Mouse (Mus musculus) Muller cell, postnatal 12 days (primary cell): ENCODE results near the gene Hist1h1c.
"Not testable (repeated sequence)": the region's sequence is repeated elsewhere in the genome, so short reads cannot be mapped to it uniquely, and the experiment has no call there.

Experiments used
- DNase-seq: peaks from one replicate; pipeline ENCODE4 v3.0.0-alpha.2; 2015; ENCODE audit errors: inconsistent ontology term

The Hist1h1c gene

GRCm38 (mm10) chr13:23716261-23717042 lies 22.2 kb upstream of the Hist1h1c start:
- DNase-seq: no peak

- no peak for DNase-seq
Observed at GRCm38 (mm10) chr13:23717176-23717575, 21.4 kb upstream of the Hist1h1c start.

GRCm38 (mm10) chr13:23717593-23718245 lies 20.9 kb upstream of the Hist1h1c start:
- not testable (repeated sequence) for DNase-seq

- DNase-seq: no peak
Observed at GRCm38 (mm10) chr13:23724239-23724638, 14.4 kb upstream of the Hist1h1c start.

GRCm38 (mm10) chr13:23725213-23725612 lies 13.4 kb upstream of the Hist1h1c start:
- no peak for DNase-seq

GRCm38 (mm10) chr13:23728472-23729191 lies 10.0 kb upstream of the Hist1h1c start:
- DNase-seq: no peak

GRCm38 (mm10) chr13:23729192-23729525 lies 9.4 kb upstream of the Hist1h1c start:
- no peak for DNase-seq

GRCm38 (mm10) chr13:23729706-23730105 lies 8.9 kb upstream of the Hist1h1c start:
- DNase-seq: no peak

GRCm38 (mm10) chr13:23730479-23730878 lies 8.1 kb upstream of the Hist1h1c start:
- peak; percentile 79 for DNase-seq

- peak; percentile 53 for DNase-seq
Observed at GRCm38 (mm10) chr13:23732156-23732804, 6.3 kb upstream of the Hist1h1c start.

GRCm38 (mm10) chr13:23737091-23737490 lies 1.5 kb upstream of the Hist1h1c start:
- DNase-seq: no peak

GRCm38 (mm10) chr13:23738041-23738440 lies 567 bp upstream of the Hist1h1c start:
- no peak for DNase-seq

GRCm38 (mm10) chr13:23739069-23739921 lies 687 bp downstream of the Hist1h1c start:
- DNase-seq: peak; percentile 94

- no peak for DNase-seq
Observed at GRCm38 (mm10) chr13:23739922-23740252, 1.3 kb downstream of the Hist1h1c start.

- DNase-seq: no peak
Observed at GRCm38 (mm10) chr13:23740256-23740840, 1.7 kb downstream of the Hist1h1c start.

GRCm38 (mm10) chr13:23740910-23741309 lies 2.3 kb downstream of the Hist1h1c start:
- DNase-seq: no peak

GRCm38 (mm10) chr13:23742007-23742406 lies 3.4 kb downstream of the Hist1h1c start:
- DNase-seq: no peak

GRCm38 (mm10) chr13:23743215-23743614 lies 4.6 kb downstream of the Hist1h1c start:
- DNase-seq: no peak

GRCm38 (mm10) chr13:23743963-23744362 lies 5.4 kb downstream of the Hist1h1c start:
- no peak for DNase-seq

- DNase-seq: peak; percentile 17
Observed at GRCm38 (mm10) chr13:23744421-23745380, 6.1 kb downstream of the Hist1h1c start.
